Comparison of ENCODE assay signal across 9 mouse cellular contexts in the genomic region with DNA sequence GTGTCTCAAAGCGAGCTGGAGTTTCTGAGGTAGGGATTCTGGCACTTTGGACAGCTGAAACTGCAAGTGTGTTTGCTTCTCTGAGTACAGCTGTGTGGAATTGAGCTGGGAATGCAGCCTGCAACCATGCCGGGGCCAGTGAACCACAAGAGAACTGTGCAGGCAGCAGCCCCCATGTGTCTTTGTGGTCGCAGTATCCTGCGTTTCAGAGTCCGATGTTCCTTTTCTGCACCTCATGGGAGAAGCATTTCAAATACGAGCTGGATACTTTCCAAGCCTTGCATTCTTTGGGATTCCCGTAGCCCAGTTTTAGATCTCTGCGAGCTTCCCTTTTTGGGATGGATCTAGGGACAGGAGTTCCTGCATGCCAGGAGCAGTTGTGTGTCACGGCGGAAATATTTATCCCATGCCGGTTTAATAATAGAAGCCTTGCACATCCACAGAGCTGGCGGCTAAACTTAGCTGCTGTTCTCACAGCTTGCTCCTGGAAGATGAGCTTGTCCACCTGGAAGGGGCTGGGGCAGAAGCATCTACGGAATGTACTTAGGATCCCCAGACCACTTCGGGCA.
DNase-seq lines count a peak whose midpoint lies in the region; ATAC-seq and TF ChIP-seq lines count a peak whose summit lies in the region.
"Had no signal": no experiment of that assay in that cellular context is flagged by ENCODE, and none has a peak within 500 bp of the region (broad histone marks: within the 10 kb centered on the region; RNA-seq: fewer than 3 reads in every experiment).

No protein-coding gene starts in this region.

- in situ Hi-C loops in Patski (cut with MboI; ENCODE audit: low pct_unique_long_range_greater_than_20kb): no loop called here

- ATAC-seq in Patski: peak; percentile 87
- ATAC-seq in heart, embryonic 11.5 days (replicated peaks; ENCODE audit: insufficient number of reproducible peaks, low FRiP score, low TSS enrichment): 0 out of 2 replicates have a peak, but pooled peaks have one; percentile 43
- peak; percentile 77 for ATAC-seq in limb, embryonic 13.5 days (ENCODE audit: low FRiP score, low read depth)
- ATAC-seq in megakaryocyte, adult 5-6 weeks (ENCODE audit: poor library complexity, severe bottlenecking): no peak

- H3K4me3 ChIP-seq in heart, embryonic 11.5 days (ENCODE audit: low read depth, low read length): no peak overlapping the region
- H3K4me3 ChIP-seq in limb, embryonic 13.5 days: no peak overlapping the region
- H3K4me3 ChIP-seq: neural tube, embryonic 12.5 days had no signal

- H3K4me2 ChIP-seq in heart, embryonic 11.5 days: peak overlapping the region; percentile 45
- H3K4me2 ChIP-seq in limb, embryonic 13.5 days (replicated peaks): no peak overlapping the region; the same call in 1 of the 2 replicates
- H3K4me2 ChIP-seq: neural tube, embryonic 12.5 days had no signal

- CTCF ChIA-PET in Patski (lab: Charles Lee): interaction anchor here (0.9 to 2.5 kb wide), 10 partner anchors 11 to 235 kb away, joined by 3 to 9 read pairs (median 3); no protein-coding TSS in a partner anchor

- peak; percentile 7 to 46 for DNase-seq in frontal cortex, adult 2 months (ENCODE audit: extremely low spot score in 1 of 2, low spot score in 1 of 2)
- DNase-seq in frontal cortex, postnatal 10 days (ENCODE audit: low spot score in 2 of 2): no peak
- peak; percentile 97 for DNase-seq in Patski (ENCODE audit: low read depth, low spot score)
- DNase-seq in ovary, postnatal 10 days (ENCODE audit: low spot score): no peak
- no peak for DNase-seq in layer of hippocampus, postnatal 25 days (ENCODE audit: extremely low spot score in 1 of 2, low spot score in 1 of 2)

- no peaks in the 10 kb centered on the region for H3K9me3 ChIP-seq in heart, embryonic 11.5 days (replicated peaks; ENCODE audit: control insufficient read depth, low read length)
- H3K9me3 ChIP-seq in limb, embryonic 13.5 days: no peaks in the 10 kb centered on the region
- H3K9me3 ChIP-seq: neural tube, embryonic 12.5 days had no signal

- TF ChIP-seq CTCF in Patski (IDR thresholded peaks at IDR 0.05): no peak

- no peaks in the 10 kb centered on the region for H3K27me3 ChIP-seq in Patski
- H3K27me3 ChIP-seq in heart, embryonic 11.5 days (ENCODE audit: control insufficient read depth, insufficient read depth, low read length): no peaks in the 10 kb centered on the region
- H3K27me3 ChIP-seq in limb, embryonic 13.5 days: no peaks in the 10 kb centered on the region
- H3K27me3 ChIP-seq: neural tube, embryonic 12.5 days had no signal

- H3K4me1 ChIP-seq in heart, embryonic 11.5 days (ENCODE audit: control insufficient read depth, insufficient read depth, low read length): peaks cover 40% of the 10 kb centered on the region
- H3K4me1 ChIP-seq in limb, embryonic 13.5 days: peaks cover 26% of the 10 kb centered on the region
- H3K4me1 ChIP-seq: neural tube, embryonic 12.5 days had no signal

- 24% methylated on average over 14 of the region's 14 CpGs for WGBS in heart, embryonic 11.5 days (ENCODE audit: insufficient replicate concordance)
- whole genome bisulfite sequencing in limb, embryonic 13.5 days: 46% methylated on average over 14 of the region's 14 CpGs

- no peaks in the 10 kb centered on the region for H3K36me3 ChIP-seq in heart, embryonic 11.5 days (ENCODE audit: control insufficient read depth, insufficient read depth, low read length)
- H3K36me3 ChIP-seq in limb, embryonic 13.5 days: no peaks in the 10 kb centered on the region
- H3K36me3 ChIP-seq: neural tube, embryonic 12.5 days had no signal

- peak overlapping the region; percentile 96 for H3K27ac ChIP-seq in heart, embryonic 11.5 days (ENCODE audit: low read depth, low read length)
- H3K27ac ChIP-seq in limb, embryonic 13.5 days: peak overlapping the region; percentile 29; the same call in 1 of the 2 replicates
- H3K27ac ChIP-seq: neural tube, embryonic 12.5 days had no signal

- POLR2A ChIA-PET in Patski (lab: Charles Lee): interaction anchor here (0.9 to 2.0 kb wide), 4 partner anchors 16 to 235 kb away, joined by 3 to 10 read pairs (median 6); no protein-coding TSS in a partner anchor

- H3K9ac ChIP-seq in heart, embryonic 11.5 days (ENCODE audit: low read depth, low read length): peak overlapping the region; percentile 65; the same call in 1 of the 2 replicates
- no peak overlapping the region for H3K9ac ChIP-seq in limb, embryonic 13.5 days
- H3K9ac ChIP-seq: neural tube, embryonic 12.5 days had no signal

Comparison
In these comparisons a context has a peak if more than half of its experiments do, and no peak if none do; other contexts are left out.
1. DNase-seq: peak in frontal cortex, adult 2 months (2 of 2) and Patski (single experiment); none in frontal cortex, postnatal 10 days (0 of 2), ovary, postnatal 10 days (single experiment) and layer of hippocampus, postnatal 25 days (0 of 2).